Mouse (Mus musculus): ENCODE data around the gene Sugt1. TPM values are rescaled to one million over a fixed set of nuclear protein-coding genes. Genes with fewer than 3 reads are reported as not detected.

Gene Sugt1
- 10 to 100 TPM; 90.0 to 91.4 TPM for total RNA-seq (2021)

DNA sequence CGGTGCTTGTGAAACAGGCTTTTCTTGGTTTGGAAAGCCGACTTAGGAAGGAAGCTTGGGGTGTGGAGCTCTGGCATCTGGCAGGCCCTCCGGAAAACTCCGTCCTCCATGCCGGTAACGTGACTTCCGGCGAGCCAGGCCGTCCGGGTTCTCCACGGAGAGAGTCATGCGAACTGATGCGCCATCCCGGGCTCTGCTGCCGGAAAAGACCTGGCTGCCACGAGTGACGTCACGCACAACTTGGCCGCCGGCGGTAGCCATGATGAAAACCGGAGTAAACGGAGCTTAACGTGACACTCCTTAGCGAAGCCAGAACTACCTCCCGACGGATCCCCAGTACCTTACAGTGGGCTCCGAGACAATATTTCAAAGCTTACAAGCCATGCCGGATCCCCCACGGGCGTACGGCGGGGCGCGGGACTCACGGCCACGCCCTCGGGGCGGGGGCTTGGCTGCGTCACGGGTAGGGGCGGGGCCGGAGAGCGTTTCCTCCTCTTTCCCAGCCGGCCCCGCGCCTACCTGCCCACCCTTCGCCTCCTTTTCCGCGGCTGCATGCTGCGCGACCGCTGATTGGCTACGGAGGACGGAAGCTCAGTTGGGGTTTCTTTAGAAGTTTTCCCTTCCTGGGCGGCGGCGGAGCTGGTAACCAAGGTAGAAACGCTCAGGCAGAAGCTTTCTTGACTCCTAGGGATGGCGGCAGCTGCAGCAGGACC is at the start of gene Sugt1:
Sugt1 (plus strand) TSS at position 553 of the 713 bp plus-strand sequence.
- DNase-seq (ENCODE audit: extremely low spot score in 1 of 2, low spot score in 1 of 2), result peak; percentile 90 to 96

DNA sequence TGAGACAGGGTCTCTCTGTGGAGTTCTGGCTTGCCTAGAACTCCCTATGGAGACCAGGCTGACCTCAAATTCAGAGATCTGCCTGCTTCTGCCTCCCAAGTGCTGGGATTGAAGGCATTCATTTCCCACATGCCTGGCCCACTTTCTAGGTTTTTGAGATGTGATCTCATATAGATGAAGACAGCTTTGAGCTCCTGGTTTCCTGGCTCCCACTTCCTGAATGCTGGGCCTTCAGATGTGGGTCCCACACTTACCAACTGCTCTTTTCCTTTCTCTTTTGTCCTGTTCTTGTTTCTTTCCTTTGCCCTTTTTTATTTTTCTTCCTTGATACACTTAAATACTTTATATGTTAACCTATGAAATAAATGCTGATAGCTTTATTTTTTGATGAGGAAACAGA is 49.6 kb upstream of the Sugt1 start:
- DNase-seq (ENCODE audit: extremely low spot score in 1 of 2, low spot score in 1 of 2), result no peak

DNA sequence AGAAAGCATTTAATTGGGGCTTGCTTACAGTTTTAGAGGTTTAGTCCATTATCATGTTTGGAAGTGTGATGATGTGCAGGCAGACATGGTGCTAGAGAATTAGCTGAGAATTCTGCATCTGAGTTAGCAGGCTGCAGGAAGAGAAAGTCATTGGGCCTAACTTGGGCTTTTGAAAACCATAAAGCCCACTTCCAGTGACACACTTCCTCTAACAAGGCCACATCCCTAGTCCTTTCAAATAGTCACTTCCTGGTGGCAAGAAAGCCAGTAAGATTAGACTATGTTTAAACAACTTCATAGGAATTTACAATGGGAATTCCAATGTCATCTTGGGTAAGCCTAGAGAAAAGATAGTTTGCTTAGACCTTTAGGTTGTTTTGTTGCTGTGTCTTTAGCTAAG is 45.9 kb upstream of the Sugt1 start:
- no peak for DNase-seq (ENCODE audit: extremely low spot score in 1 of 2, low spot score in 1 of 2)

DNA sequence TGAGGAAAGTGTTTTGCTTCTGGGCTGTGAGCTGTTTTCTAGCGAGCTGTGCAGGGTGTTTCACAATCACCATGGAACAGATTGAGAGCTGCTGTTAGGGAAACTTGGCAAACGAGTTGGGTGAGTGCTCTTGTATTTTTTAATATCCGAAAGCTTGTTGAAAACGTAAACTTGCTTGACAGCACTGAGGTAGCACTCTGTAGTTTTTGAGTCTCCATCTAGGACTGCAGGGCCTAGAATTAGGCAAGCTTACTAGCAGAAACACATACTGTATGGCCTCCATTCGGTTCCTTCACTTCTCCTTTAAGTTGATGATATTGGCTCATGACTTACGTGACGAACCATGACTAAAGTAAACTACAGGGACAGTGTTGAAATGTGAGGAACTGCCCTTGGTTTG is 38.1 kb upstream of the Sugt1 start:
- DNase-seq (ENCODE audit: extremely low spot score in 1 of 2, low spot score in 1 of 2), result peak in 1 of 2 experiments; percentile 8

DNA sequence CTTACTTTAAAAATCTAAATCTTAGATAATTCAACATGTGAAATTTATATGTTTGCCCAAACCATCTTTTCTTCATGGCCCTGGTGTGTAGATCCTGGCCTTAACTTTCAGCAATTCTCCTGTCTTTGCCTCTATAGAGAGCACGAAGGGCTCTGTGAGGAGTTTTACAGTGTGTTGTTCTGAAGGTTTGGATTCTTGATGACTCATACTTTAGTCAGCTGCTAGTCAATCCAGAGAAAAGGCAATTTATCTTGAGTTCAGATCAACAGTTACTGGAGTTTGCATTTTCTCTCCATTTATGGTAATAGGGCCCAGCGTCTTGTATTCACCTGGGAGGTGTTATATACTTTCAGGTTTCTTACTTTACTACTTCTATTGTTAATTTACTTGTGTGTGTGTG is 35.6 kb upstream of the Sugt1 start:
- DNase-seq (ENCODE audit: extremely low spot score in 1 of 2, low spot score in 1 of 2), result no peak

DNA sequence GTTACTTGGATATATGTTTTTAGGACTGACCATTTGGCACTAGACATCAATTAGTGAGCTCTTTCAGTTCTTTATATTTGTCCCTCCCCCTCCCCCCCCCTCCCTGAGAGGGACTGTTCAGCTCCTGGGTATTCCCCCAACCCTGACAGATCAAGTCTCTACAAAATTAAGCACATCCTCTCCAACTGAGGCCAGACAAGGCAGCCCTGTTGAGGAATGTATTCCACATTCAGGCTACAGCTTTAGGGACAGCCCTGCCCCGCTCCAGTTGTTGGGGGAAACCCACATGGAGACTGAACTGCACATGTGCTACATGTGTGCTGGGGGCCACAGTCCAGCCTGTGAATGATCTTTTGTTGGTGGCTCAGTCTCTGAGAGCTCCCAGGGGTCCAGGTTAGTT is 34.6 kb upstream of the Sugt1 start:
- no peak for DNase-seq (ENCODE audit: extremely low spot score in 1 of 2, low spot score in 1 of 2)

DNA sequence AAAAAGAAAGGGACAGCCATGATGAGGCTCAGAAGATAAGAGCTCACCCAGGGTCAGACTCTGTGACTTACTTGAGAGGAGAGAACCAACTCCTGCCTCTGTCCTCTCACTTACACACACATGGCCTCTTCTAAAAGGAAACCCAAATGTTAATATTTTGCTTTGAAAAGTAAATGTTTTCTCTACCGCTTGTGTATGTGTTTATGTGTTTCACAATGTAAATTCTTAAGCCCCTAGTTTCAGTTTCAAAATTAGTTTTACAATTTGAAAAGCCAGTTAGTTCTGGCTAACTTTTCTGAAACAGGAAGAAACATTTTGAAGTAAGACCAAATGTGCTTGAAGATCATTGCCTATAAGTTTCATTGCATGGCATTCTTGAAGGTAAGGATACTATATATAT is 29.7 kb upstream of the Sugt1 start:
- DNase-seq (ENCODE audit: extremely low spot score in 1 of 2, low spot score in 1 of 2), result no peak

DNA sequence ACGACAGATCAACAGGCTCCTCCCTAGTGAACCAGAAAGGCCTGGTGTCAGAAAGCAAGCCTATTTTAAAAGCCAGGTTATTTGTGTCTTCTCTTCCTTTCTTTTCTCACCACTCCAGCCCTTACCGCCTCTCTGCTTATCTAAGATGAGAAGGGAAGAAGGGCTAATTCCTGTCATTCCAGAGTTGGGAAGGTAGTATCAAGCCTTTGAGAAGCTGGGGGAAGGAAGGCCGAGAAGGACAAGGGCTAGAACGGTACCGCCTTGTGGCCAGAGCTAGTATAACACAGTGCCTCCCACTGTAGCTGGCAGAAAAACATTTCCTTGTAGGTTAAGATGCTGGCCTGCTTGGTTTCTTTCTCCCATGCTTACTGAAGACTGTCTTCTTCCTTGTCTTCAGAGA is 24.7 kb upstream of the Sugt1 start:
- peak in 1 of 2 experiments; percentile 36 for DNase-seq (ENCODE audit: extremely low spot score in 1 of 2, low spot score in 1 of 2)

DNA sequence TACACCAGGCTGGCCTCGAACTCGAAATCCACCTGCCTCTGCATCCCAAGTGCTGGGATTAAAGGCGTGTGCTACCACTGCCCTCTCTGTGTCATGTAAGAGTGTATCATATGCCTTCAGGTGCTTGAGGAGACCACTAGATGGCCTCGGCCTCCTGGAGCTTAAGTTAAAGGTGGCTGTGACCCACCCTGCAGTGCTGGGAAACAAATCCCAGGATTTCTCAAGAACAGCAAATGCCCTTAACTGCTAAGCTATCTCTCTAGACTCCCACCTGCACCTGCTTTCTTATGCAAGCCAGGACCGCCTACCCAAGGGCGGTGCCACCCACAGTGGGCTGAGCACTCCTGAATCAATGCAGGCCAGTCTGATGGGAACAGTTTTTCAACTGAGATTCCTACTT is 22.7 kb upstream of the Sugt1 start:
- no peak for DNase-seq (ENCODE audit: extremely low spot score in 1 of 2, low spot score in 1 of 2)

DNA sequence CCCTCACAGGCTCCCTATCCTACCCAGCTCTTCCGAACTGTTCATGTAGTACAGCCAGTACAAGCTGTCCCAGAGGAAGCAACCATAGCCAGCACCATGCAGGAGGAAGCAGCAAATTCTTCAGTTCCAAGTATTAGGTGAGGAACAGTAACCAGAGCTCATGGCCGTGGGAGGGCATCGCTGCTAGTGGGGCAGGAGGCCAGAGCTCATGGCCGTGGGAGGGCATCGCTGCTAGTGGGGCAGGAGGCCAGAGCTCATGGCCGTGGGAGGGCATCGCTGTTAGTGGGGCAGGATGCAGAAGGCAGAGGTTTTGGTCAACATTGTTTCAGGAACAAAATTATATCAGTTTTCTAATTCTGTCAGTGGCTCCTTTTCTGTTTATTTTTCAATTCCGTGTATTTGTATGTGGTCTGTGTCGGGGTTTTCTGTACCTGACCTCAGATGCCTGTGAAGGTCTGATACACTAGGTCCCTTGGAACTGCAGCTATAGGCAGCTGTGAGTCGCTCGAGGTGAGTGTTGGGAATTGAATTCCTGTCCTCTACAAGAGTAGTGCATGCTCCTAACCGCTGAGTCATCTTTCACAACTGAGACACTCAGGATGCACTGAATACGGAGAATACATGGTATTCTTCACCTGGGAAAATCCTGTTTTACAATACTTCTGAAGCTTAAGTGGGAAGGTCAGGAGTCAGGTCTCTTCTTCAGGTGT is 13.9 kb upstream of the Sugt1 start:
- no peak for DNase-seq (ENCODE audit: extremely low spot score in 1 of 2, low spot score in 1 of 2)

DNA sequence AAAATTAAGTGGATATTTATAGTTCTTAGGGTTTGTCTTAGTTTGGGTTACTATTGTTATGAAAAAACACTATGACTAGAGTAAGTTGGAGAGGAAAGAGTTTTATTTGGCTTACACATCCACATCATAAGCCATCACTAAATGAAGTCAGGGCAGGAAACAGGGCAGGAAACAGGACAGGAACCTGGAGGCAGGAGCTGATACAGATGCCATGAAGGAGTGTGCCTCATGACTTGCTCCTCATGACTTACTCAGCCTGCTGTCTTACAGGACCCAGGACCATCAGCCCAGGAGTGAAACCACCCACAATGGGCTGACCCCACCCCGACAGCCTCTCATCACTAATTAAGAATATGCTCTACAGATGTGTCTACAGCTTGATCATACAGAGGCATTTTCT is 13.1 kb upstream of the Sugt1 start:
- DNase-seq (ENCODE audit: extremely low spot score in 1 of 2, low spot score in 1 of 2), result no peak

DNA sequence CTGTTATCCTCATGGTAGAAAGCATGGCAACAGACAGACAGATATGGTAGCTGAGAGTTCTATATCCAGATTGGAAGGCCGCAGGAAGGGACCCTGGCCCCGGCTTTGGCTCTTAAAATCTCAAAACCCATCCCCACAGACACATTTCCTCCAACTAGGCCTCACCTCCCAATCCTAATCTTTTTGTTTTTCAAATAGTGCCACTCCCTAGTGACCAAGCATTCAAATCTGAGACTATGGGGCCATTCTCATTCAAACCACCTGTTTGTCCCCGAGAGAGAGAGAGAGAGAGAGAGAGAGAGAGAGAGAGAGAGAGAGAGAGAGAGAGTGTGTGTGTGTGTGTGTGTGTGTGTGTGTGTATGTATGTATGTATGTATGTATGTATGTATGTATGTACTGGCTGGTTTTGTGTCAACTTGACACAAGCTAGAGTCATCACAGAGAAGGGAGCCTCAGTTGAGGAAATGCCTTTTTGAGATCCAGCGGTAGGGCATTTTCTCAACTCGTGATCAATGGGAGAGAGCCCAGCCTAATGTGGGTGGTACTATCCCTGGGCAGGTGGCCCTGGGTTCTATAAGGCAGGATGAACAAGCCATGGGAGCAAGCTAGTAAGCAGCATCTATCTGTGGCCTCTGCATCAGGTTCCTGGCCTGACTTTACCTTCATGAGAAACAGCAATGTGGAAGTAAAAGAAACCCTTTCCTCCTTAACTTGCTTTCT is 3.8 kb upstream of the Sugt1 start:
- DNase-seq (ENCODE audit: extremely low spot score in 1 of 2, low spot score in 1 of 2), result no peak

DNA sequence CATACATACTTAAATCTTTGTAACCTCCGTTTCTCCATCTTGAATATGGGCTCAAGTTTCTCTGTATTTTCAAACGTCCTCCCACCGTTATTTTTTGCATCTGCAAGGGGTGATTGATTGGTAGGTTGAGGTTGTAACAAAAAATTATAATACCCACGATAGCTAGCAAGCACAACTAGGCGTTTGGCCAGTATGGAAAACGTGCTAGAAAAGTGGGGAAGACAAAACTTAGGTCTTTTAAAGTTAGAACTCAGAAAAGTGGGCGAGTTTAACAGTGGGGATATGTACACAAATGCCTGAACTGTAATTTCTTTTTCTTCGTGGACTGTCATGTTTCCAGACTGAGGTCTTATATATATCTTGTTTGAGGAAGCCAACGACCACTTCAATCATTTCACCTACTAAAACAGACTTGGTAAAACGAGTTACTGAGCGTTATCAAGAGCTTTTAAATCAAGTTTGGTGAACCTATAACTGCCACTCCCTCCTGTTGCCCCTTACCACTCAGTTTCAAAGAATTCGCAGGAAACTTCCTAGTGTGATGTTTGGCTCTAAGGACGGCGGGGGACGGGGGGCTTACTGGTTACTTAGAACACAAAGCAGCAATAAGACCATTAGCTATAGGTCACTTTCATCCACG is 872 bp upstream of the Sugt1 start:
- DNase-seq (ENCODE audit: extremely low spot score in 1 of 2, low spot score in 1 of 2), result no peak

DNA sequence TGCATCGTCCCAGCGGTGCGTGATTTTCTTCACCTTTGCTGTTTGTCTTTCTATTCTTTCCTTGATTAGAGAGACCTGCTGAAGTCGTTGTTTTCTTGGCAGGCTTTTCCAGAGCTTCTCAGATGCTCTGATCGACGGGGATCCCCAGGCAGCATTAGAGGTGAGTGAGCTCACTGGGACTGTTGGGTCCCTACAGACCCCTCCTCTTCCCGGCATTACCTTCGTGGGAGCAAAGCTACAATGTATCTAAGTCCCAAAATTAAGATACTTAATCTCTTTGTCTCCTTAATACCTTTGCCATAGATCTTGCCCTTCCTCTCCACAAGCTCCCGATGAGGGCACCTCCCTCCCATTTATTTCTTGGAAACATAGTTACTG is 350 bp downstream of the Sugt1 start:
- DNase-seq (ENCODE audit: extremely low spot score in 1 of 2, low spot score in 1 of 2), result no peak

DNA sequence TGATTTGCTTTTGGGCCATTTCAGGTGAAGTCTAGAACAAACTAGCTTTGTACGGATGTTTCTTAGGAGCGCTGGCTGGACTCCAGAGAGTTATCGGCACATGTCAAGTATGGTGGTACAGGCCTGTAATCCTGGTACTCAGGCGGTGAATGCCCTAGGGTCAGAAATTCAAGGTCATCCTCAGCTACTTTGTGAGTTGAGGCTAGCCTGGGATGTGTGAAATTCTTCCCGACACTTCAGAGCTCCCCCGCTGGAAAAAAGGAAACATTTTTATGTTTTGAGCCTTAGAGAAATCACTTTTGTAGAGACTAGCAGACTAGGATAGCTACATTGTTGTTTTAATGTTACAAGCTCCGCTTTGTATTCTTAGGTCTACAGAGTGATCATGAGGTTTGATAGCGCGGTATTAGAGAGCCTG is 1.1 kb downstream of the Sugt1 start:
- no peak for DNase-seq (ENCODE audit: extremely low spot score in 1 of 2, low spot score in 1 of 2)

DNA sequence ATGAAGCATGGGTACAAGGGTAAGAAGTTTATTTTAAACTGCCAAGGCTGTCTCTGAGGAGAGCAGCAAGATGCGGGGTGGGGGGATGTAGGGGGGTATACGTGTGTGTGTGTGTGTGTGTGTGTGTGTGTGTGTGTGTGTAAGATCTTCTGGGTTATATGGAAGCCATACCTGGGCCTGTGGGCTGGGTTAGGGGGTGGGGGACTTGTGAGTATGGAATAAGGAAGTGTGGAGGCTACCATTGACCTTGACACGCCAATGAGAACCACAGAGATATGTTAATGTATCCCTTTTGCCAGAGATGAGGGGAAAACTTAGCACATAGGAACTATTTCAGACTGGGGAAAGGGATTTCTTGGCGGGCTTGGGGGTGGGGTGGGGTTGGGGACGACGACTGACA is 1.9 kb downstream of the Sugt1 start:
- no peak for DNase-seq (ENCODE audit: extremely low spot score in 1 of 2, low spot score in 1 of 2)

DNA sequence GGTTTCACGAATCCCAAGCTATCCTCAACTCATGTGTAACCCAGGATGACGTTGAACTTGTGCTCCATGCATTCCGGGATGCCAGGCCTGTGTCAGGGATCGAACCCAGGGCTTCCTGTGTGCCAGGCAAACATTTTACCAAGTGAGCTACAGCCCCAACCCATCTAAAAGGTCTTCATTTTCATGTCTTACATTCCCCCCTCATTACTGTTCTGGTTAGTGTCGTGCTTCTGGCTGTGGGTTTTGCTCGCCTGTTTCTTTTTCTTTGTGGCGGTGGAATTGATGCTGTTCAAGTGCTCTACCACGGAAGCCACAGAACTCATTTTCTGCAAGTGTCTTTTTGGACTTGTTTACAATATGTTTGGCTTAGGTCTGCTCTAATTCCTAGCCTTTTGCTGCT is 3.4 kb downstream of the Sugt1 start:
- DNase-seq (ENCODE audit: extremely low spot score in 1 of 2, low spot score in 1 of 2), result no peak

DNA sequence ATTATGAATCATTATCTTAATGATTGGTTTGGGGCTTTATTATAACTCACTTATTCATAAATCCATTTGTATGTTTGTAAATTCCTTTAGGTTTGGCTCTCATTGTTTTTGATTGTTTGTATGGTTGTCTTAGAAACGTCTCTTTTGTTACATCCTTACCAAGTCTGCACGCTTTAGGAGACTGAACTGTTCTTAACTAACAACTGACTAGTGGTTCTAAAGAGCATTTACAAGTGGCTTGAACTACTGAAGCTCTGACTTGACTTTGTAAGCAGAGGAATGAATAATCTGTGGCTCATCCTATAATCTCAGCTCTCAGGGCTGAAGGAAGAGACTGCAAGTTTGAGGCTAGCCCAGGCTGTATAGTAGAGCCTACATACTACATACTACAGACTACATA is 4.1 kb downstream of the Sugt1 start:
- no peak for DNase-seq (ENCODE audit: extremely low spot score in 1 of 2, low spot score in 1 of 2)

DNA sequence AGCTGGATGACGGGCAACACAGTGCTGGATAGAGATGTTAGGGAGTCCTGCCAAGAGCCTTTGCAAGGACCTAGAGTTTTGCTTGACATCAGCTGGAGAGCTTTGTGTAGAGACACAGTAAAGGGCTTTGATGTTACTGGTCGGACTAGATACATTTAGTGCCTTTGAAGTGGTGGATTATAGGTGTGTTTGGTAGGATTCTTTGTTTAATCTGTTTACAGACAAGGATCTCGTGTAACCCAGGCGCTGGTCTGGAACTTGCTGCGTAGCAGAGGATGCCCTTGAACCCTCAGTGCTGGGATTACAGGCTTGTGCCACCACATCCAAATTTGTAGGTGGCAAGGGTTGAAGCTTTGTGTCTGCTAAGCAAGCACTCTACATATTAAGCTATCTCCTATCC is 6.6 kb downstream of the Sugt1 start:
- DNase-seq (ENCODE audit: extremely low spot score in 1 of 2, low spot score in 1 of 2), result no peak

DNA sequence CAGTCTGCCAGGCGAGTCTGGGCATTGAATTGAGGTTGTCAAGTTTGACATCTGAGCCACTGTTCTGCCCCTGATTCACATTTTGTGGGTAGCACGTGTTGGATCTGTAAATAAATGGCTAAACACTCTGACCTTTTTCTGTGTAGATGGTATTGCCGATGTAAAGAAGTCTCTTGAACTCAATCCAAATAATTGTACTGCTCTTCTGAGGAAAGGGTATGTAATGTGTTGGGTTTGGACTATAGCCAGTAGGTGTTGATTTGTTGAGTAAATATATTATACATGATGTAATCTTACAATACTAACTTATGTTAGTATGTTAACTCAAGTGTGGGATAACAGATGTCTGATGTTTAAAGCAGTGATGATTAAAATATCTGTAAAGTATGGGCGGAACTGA is 9.1 kb downstream of the Sugt1 start:
- no peak for DNase-seq (ENCODE audit: extremely low spot score in 1 of 2, low spot score in 1 of 2)

DNA sequence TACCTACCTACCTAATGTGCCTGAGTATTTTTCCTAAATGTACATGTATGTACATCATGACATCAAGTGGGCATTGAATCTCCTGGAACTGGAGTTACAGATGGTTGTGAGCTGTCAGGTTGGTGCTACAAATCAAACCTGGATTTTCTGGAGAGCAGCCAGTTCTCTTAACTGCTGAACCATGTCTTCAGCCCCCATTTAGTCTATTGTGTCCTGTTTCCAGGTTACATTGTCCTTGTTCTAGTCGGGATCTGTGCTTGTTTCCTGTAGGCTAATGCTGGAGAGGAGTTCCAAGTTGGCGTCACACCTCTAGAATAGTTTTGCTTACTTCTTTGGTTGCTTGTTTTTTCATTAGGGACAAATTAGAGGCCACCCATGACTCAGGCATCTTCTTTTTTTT is 18.4 kb downstream of the Sugt1 start:
- DNase-seq (ENCODE audit: extremely low spot score in 1 of 2, low spot score in 1 of 2), result no peak
